Mouse (Mus musculus) embryonic facial prominence, embryonic 11.5 days (tissue): ENCODE data around the gene Nfyc. TPM values are rescaled to one million over a fixed set of nuclear protein-coding genes. Genes with fewer than 3 reads are reported as not detected.

ENCODE experiments used
- ATAC-seq: fragments of 200-750 bp; cut with Nextera tagmentation; replicated peaks from 2 replicates; pipeline ENCODE4 v1.8.0; 2017; ENCODE audit warnings: low read depth; ENCODE audit not compliant: insufficient number of reproducible peaks, low FRiP score, low TSS enrichment
- DNase-seq: peaks from one replicate; pipeline ENCODE4 v3.0.0-alpha.2; 2015; ENCODE audit warnings: low spot score
- H3K27ac ChIP-seq: fragments of 300-500 bp; sonication (generic); replicated peaks from 2 replicates; pipeline ENCODE4 v1.5.1; 2014; ENCODE audit warnings: mild to moderate bottlenecking, low read depth, low read length, control low read depth
- H3K27me3 ChIP-seq: fragments of 300-500 bp; sonication (generic); 2 replicates; pipeline ENCODE4 v1.6.1; 2014; ENCODE audit warnings: mild to moderate bottlenecking, low read length, moderate library complexity, mixed read lengths; ENCODE audit not compliant: control insufficient read depth, insufficient read depth
- H3K36me3 ChIP-seq: fragments of 300-500 bp; sonication (generic); replicated peaks from 2 replicates; pipeline ENCODE4 v1.6.1; 2014; ENCODE audit warnings: low read depth, mild to moderate bottlenecking, low read length, moderate library complexity, mixed read lengths; ENCODE audit not compliant: control insufficient read depth, insufficient read depth
- H3K4me1 ChIP-seq: fragments of 300-500 bp; sonication (generic); 2 replicates; pipeline ENCODE4 v1.6.1; 2014; ENCODE audit warnings: low read length, mixed read lengths; ENCODE audit not compliant: control insufficient read depth, insufficient read depth
- H3K4me2 ChIP-seq: fragments of 300-500 bp; sonication (generic); 2 replicates; pipeline ENCODE4 v1.6.1; 2014; ENCODE audit warnings: low read depth, mild to moderate bottlenecking, control low read depth, low read length, moderate library complexity
- H3K4me3 ChIP-seq: fragments of 300-500 bp; sonication (generic); 2 replicates; pipeline ENCODE4 v1.5.1; 2014; ENCODE audit warnings: low read depth, low read length, control low read depth
- H3K9ac ChIP-seq: fragments of 300-500 bp; sonication (generic); replicated peaks from 2 replicates; pipeline ENCODE4 v1.6.1; 2014; ENCODE audit warnings: mild to moderate bottlenecking, control low read depth, low read length
- H3K9me3 ChIP-seq: fragments of 300-500 bp; sonication (generic); replicated peaks from 2 replicates; pipeline ENCODE4 v1.6.1; 2016; ENCODE audit warnings: mild to moderate bottlenecking, low read length, inconsistent platforms, mixed read lengths; ENCODE audit not compliant: control insufficient read depth
- WGBS: fragments of 180-500 bp; shearing (Covaris S2); extraction: QIAGEN DNeasy Blood & Tissue Kit; methylation state at CpG from one replicate; pipeline ENCODE4 v1.1.7; 2014; 5-methylcytosine and 5-hydroxymethylcytosine counted together
- polyA plus RNA-seq: library from polyadenylated mRNA; unstranded; fragments of >200 nt; fragmentation: Nextera tagmentation; extraction: Ambion mirVana; gene quantifications from 2 replicates; pipeline ENCODE4 v1.2.1, GENCODE M21; 2014

Nfyc gene
- polyA plus RNA-seq, 1 experiment from 2014 or later: 137 TPM

DNA sequence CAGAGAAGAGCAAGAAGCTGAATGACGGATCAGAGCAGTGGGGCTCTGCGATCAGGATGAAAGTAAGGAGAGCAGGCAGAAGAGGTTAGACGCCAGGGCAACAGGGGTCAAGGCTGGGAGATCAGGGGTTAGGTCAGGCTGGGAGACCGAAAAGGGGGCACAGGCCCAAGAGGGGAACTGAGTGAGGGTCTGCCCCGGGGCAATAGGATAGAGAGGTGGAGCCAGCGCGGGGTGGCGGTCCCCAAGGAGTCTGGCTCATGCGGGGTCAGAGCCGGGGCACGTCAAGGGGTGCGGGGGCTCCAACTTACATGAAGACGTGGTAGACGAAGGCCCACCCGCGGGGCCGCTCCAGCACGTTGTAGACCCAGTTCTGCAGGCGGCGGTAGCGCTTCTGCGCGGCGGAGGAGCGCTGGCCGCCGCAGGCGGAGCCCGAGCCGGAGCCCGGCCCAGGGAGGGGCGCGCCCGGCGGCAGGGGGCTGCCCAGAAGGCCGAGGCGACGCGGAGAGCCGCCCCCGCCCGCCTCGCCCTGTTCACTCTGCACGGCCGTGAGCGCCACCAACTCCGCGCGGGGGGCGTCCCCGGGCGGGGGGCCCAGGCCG is 84.7 kb downstream of the Nfyc start:
- H3K4me2 ChIP-seq: peak overlapping the region; percentile 100
- H3K9me3 ChIP-seq: no peaks in the 10 kb centered on the region
- H3K4me1 ChIP-seq: peaks cover 4% of the 10 kb centered on the region
- H3K4me3 ChIP-seq: peak overlapping the region; percentile 61
- H3K36me3 ChIP-seq: no peaks in the 10 kb centered on the region
- DNase-seq (peak; percentile 56), ATAC-seq (peak; percentile 54)
- peak overlapping the region; percentile 57 for H3K9ac ChIP-seq
- no peak overlapping the region for H3K27ac ChIP-seq
- peaks cover 46% of the 10 kb centered on the region for H3K27me3 ChIP-seq
- 2% methylated on average over 36 of the region's 53 CpGs for WGBS

GRCm38 (mm10) chr4:120745731-120746551 is 85.4 kb downstream of the Nfyc start:
- DNase-seq (peak; percentile 11), ATAC-seq (no peak)
- peaks cover 46% of the 10 kb centered on the region for H3K27me3 ChIP-seq
- no peaks in the 10 kb centered on the region for H3K9me3 ChIP-seq
- WGBS: 14% methylated on average over 10 of the region's 10 CpGs
- no peak overlapping the region for H3K9ac ChIP-seq
- H3K27ac ChIP-seq: no peak overlapping the region
- no peak overlapping the region for H3K4me2 ChIP-seq
- H3K4me1 ChIP-seq: peaks cover 4% of the 10 kb centered on the region
- H3K36me3 ChIP-seq: no peaks in the 10 kb centered on the region
- no peak overlapping the region for H3K4me3 ChIP-seq

DNA sequence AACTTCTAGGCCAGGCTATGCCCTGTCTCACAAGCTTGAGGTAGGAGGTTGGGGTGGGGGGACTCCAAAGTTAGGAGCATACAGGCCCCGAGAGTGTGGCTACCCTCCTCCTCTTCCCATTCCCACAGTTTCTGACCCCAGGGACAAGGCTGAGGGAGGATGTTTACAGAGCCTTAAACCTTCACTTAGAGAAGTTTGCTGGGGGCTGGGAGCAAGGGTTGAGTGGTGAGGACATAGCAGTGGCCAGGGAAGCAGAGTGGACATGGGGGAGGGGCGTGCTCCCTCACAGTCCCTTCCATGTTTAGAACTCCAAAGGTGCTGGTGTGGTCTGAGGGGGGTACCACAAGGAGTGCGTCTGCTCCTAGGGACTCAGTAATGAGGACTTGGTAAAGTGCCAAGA is 87.7 kb downstream of the Nfyc start:
- 61% methylated on average over 3 of the region's 3 CpGs for WGBS
- no peak overlapping the region for H3K9ac ChIP-seq
- ATAC-seq (no peak), DNase-seq (no peak)
- peaks cover 4% of the 10 kb centered on the region for H3K4me1 ChIP-seq
- H3K27ac ChIP-seq: no peak overlapping the region
- H3K4me2 ChIP-seq: no peak overlapping the region
- no peaks in the 10 kb centered on the region for H3K36me3 ChIP-seq
- no peak overlapping the region for H3K4me3 ChIP-seq
- H3K27me3 ChIP-seq: peaks cover 32% of the 10 kb centered on the region
- H3K9me3 ChIP-seq: no peaks in the 10 kb centered on the region

DNA sequence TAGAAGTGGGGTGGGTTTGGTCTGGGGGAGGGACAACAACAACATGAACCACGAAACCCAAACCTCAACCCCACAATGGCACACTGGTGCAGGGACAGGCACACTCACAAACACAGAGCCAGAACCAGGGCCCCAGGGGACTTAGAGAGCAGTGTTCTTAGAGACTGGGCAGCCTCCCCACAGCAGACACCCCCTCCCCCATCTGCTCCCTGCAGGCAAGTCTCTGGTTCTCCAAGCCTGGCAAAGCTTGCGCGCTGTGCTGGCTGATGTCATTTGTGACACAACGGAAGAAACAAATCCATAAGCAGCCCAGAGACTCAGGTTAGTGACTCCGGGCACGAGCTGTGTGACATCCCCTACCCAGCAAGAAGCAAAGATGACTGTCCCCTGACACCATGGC is 90.1 kb downstream of the Nfyc start:
- Histone ChIP-seq H3K4me3 (no peak overlapping the region), H3K9ac (no peak overlapping the region), H3K27me3 (peaks cover 9% of the 10 kb centered on the region), H3K4me1 (peaks cover 4% of the 10 kb centered on the region; the same call in 1 of the 2 replicates), H3K4me2 (no peak overlapping the region), H3K27ac (no peak overlapping the region), H3K9me3 (no peaks in the 10 kb centered on the region), H3K36me3 (no peaks in the 10 kb centered on the region)
- ATAC-seq (no peak), DNase-seq (peak; percentile 13)
- WGBS: 66% methylated on average over 6 of the region's 6 CpGs

- H3K27me3 ChIP-seq: no peaks in the 10 kb centered on the region; the same call in 1 of the 2 replicates
- no peaks in the 10 kb centered on the region for H3K36me3 ChIP-seq
- H3K27ac ChIP-seq: no peak overlapping the region
- ATAC-seq (no peak), DNase-seq (no peak)
- H3K9me3 ChIP-seq: no peaks in the 10 kb centered on the region
- no peak overlapping the region for H3K9ac ChIP-seq
- H3K4me2 ChIP-seq: no peak overlapping the region
- no peaks in the 10 kb centered on the region for H3K4me1 ChIP-seq
- WGBS: 81% methylated on average over 5 of the region's 5 CpGs
- H3K4me3 ChIP-seq: no peak overlapping the region
Measured at GRCm38 (mm10) chr4:120734012-120734622, 97.3 kb downstream of the Nfyc start.

- 77% methylated on average over 6 of the region's 6 CpGs for WGBS
- H3K4me2 ChIP-seq: no peak overlapping the region
- H3K9ac ChIP-seq: no peak overlapping the region
- no peak for ATAC-seq
- H3K36me3 ChIP-seq: no peaks in the 10 kb centered on the region
- H3K27ac ChIP-seq: no peak overlapping the region
- no peaks in the 10 kb centered on the region for H3K9me3 ChIP-seq
- H3K4me1 ChIP-seq: no peaks in the 10 kb centered on the region
- H3K4me3 ChIP-seq: no peak overlapping the region
- H3K27me3 ChIP-seq: no peaks in the 10 kb centered on the region; the same call in 1 of the 2 replicates
- DNase-seq: no peak
Measured at GRCm38 (mm10) chr4:120732737-120733136, 98.6 kb downstream of the Nfyc start.

GRCm38 (mm10) chr4:120731030-120731644 is 100.2 kb downstream of the Nfyc start:
- no peaks in the 10 kb centered on the region for H3K9me3 ChIP-seq
- H3K4me2 ChIP-seq: peak overlapping the region; percentile 75
- ATAC-seq: peak; percentile 69
- H3K36me3 ChIP-seq: no peaks in the 10 kb centered on the region
- no peaks in the 10 kb centered on the region for H3K4me1 ChIP-seq
- WGBS: under 1% methylated on average over 40 of the region's 40 CpGs
- H3K27me3 ChIP-seq: no peaks in the 10 kb centered on the region; the same call in 1 of the 2 replicates
- DNase-seq: peak; percentile 88
- H3K27ac ChIP-seq: no peak overlapping the region; the same call in 1 of the 2 replicates
- H3K9ac ChIP-seq: peak overlapping the region; percentile 56
- peak overlapping the region; percentile 39 for H3K4me3 ChIP-seq
